Mouse (Mus musculus): ENCODE measurements at regions not wholly inside any gene's neighbourhood (a gene's known extent, or its start where the extent isn't known, plus 50 kb on each side); places are given as distances from the start of the nearest gene placed in this dataset.

DNA sequence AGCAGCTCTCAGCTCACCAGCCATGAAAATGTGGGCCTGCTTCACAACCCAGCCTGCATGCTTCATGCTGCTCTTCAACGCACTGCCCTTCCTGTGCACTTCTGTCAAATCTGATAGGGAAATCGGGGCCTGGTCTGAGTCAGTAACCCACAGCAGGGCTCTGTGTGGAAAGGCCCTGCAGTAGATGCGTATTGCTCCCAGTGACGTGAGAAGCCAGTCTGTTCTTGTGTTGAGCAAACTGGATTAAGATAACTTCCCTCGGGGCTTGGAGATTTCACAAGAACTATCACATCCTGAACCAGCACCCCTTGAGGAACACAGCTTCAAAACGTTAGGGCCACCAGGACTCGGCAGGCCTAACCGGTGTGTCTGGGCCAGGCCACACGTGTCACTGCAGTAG lies 106.5 kb upstream of the Klf14 start:
- no peak for DNase-seq (ENCODE audit: low spot score)

DNA sequence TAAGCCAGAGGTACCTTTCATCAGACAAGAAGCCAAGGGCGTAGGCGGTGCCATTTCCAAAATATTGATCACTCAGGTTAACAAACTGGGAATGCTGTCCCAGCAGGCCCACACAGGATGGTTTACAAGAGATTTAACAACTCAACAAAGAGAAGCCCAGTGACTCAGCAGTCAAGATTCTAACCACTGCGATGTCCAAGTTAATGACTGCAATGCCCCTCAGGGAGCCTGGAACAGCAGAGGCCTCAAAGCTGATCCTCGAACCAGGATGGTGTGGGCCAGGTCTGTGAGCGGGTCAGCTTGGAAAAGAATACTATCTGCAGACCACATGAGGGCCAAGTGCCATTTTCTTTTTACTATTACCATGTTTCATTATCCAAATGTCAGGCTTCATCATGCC lies 108.0 kb upstream of the Klf14 start:
- DNase-seq (ENCODE audit: low spot score), result no peak

- DNase-seq (ENCODE audit: low spot score), result no peak
Observed at GRCm38 (mm10) chr6:31067453-31067852, 108.6 kb upstream of the Klf14 start.

DNA sequence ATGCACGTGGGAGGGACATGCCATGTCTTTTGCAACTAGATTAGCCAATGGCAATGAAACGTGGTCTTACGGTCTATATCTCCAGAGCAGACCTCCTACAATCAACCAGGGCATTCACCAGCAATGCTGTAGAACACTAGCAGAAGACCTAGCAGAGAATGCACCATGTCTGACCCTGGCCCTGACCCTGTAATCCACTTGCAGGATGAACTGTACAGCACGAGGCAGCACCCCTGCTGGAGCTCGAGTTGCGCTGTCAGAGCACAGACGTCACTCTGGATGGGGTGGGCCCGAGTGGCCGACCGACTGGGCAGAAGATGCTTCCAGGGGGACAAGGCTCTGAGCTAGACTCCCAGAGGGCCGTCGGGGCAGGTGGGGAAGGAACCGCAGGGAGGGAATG lies 110.4 kb upstream of the Klf14 start:
- DNase-seq (ENCODE audit: low spot score), result no peak

- peak; percentile 27 for DNase-seq (ENCODE audit: low spot score)
Observed at GRCm38 (mm10) chr6:31070537-31070936, 111.7 kb upstream of the Klf14 start.

DNA sequence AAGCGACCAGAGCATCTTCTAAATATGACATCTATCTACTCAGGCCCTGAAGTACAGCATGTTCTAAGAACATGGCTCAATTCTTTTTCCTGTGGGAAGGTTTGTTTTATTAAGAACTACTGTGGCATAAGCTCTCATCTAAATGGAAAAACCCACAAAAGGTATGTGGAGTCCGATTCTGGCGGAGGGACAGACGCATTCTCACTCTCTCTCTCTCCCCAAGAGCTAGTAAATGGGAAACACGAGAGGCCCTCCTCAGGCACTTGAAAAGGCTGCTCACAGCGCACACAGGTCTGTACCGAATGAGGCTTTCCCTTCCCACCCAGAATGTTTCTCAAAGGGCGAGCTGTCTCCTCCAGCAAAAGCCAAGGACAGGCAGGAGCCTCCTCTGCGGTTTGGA lies 112.1 kb upstream of the Klf14 start:
- DNase-seq (ENCODE audit: low spot score), result no peak

- DNase-seq (ENCODE audit: low spot score), result no peak
Observed at GRCm38 (mm10) chr6:31072072-31072471, 113.2 kb upstream of the Klf14 start.

DNA sequence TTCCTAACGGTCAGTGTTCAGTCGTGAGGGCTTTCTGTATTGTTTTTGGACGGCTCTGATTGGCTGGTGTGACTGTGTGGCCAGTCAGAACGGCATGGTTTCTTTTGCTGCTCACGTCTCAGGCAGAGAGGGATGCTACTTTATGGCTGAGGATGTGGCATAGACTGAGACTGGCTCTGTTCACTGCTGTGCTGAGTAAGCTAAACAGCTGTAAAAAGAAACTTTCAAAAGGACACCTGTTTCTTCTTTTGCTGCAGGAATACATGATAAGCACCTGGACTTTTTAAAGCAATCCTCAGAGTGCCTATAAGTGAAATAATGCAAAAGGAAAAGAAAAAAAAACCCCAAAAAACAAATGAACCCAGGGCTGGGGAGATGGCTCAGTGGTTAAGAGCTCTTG lies 113.7 kb upstream of the Klf14 start:
- no peak for DNase-seq (ENCODE audit: low spot score)

- no peak for DNase-seq (ENCODE audit: low spot score)
Observed at GRCm38 (mm10) chr6:31073338-31073737, 114.5 kb upstream of the Klf14 start.

DNA sequence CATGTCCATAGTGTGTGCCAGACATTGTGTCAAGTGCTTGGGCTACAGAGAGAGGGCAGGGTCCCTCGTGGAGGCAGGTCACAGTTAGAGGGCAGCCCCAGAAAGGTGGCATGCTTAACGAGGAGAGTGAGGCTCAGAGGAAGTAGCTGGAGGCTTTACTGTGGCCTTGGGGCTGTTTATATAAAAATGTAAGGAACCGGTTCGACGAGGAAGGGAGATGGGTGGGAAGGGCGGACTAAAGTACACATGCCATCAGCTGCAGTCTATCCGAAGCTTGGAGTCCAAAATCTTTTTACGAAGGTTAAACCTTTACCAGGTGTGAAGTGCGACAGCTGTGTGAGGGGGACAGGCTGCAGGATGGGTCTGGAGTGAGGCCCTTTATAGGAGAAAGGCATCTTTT lies 115.5 kb upstream of the Klf14 start:
- DNase-seq (ENCODE audit: low spot score), result no peak

DNA sequence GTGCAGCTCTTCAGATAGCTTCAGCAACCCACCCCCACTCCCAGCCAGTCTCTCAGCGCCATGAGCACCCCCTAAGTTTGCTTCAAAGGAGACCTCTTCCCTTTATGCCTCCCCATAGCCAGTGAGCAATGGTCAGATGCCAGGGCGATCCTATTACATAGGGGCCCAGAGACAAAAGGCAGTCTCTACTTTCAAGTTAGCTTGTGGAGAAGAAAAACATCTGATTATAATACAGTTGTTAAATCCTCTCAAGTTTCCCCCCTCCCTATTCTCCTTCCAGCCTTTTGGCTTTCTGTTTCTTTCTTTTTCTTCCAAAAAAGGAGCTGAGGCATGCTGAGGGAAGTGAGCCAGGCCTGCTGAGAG lies 116.3 kb upstream of the Klf14 start:
- DNase-seq (ENCODE audit: low spot score), result no peak

DNA sequence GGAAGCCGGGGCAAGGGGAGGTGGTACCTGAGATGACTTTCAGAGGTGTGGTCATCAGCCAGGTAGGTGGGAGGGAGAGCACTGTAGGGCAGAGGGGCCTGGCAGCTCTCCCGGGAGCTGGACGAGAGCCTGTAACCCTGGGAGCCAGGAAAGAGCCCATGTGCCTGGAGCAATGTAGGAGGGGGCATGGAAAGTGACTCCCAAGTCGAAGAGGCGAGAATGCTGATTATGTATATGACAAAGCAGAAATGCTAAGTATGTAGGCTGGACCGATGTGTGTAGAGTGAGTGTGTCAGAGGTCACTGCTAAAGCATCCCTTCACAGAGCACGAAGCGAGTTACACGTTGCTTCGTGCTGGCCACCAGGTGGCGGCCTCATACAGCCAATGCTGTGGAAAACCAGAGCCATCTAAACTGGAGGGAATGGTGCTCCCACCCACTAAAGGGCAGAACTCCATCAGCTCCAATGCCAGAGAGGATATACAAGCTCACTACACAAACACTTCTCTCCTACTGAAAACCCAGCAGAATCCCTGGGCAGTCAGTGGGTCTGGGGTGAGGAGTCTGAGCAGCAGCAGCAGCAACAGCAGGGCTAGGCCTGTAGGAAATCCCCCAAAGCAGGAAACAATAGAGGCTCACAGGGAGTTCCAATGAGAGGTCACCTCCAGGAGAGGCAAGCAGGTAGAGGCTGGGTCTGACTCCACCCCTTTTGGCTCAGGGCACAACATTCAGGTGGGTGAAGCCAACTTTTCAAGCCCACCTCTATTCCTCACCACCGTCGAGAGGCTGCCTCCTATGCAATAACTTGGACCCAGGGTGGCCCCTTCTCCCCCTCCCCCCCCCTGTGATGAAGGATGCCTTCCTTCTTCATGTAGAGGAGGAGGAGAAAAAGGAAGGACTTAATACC lies 116.9 kb upstream of the Klf14 start:
- DNase-seq (ENCODE audit: low spot score), result peak; percentile 62

GRCm38 (mm10) chr6:31076478-31076834 lies 117.6 kb upstream of the Klf14 start:
- no peak for DNase-seq (ENCODE audit: low spot score)

DNA sequence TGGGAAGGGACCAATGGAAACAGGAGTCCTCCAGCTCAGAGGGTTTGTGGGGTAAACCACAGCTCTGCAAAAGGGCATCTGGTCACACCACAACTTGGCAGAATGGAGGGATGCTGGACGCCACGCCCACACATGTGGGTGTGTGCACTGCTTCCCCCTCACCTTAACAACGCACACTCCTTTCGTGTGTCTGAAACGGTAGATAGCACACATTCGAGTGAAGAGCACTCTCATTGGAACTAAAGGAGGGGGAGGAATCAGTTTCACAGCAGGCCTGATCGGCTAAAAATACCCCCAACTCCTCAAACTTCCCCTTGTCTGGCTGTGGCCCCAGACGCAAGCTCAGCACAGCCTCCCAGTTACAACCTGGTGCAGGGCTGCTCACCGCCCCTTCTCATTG lies 118.3 kb upstream of the Klf14 start:
- DNase-seq (ENCODE audit: low spot score), result no peak

GRCm38 (mm10) chr6:31077779-31078178 lies 118.9 kb upstream of the Klf14 start:
- no peak for DNase-seq (ENCODE audit: low spot score)

GRCm38 (mm10) chr6:31078413-31078812 lies 119.5 kb upstream of the Klf14 start:
- DNase-seq (ENCODE audit: low spot score), result no peak

DNA sequence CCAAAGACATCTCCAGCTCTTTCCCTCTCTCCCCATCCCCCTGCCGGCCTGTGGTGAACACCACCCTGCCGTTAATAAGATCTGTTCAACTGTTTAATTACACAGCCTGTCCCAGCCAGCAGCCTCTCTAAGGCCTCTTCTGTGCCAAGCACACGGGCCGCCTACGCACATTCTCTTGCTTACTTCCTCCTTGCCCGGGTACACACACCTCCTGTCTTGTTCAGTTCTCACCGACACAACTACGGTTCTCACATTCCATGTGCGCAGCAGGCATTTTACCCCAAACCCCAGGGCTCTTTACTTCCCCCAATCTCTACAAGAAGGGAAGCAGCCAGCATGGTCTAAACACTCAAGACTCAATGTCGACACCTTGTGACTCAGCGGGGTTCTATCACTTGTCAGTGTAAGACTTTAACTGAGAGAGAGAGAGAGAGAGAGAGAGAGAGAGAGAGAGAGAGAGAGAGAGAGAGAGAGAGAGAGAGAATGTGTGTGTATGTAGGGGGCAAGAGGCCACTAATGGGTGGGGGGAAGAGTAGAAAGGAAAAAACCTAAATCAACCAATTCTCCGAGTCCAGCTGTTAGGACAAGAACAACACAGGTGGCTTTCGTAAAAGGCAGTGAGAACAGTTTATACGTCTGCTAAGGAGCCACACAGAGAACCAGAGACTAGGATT lies 120.8 kb upstream of the Klf14 start:
- peak; percentile 27 for DNase-seq (ENCODE audit: low spot score)

DNA sequence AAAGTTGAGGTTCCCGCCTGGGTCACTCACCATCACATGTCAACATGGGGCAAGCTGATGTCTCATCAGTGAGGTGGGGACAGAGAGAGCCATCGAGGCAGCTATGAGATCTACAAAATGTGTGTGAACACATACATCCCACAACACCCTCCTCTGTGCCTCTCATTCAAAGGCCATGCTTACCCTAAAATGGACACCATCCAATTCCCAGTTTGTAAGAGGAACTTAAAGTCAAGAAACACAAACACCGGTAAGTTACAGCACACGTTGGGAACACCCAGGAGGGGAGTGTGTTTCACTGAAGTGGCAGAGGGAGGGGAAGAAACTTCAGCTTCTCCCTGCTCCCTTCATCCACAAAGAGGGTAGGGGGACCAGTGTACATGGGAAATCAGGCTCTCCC lies 121.4 kb upstream of the Klf14 start:
- DNase-seq (ENCODE audit: low spot score), result no peak

DNA sequence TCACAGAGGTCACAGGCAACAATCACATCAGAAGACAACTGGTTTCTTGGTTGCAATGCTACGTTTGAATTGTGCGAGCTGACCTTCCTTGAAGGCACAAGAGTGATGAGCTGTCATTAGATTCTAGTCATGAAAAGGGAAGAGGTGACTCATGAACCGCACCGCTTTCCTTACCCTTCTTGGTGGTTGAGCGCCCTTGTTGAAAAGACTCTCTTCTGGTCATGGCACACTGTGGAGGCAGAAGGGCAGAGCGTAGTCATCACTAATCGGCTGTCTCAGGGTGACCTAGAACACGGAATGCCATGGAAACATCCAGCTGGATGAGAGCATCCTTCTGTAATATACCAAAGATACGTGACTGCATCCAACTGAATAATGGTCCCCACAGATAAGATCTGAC lies 121.8 kb upstream of the Klf14 start:
- DNase-seq (ENCODE audit: low spot score), result no peak

DNA sequence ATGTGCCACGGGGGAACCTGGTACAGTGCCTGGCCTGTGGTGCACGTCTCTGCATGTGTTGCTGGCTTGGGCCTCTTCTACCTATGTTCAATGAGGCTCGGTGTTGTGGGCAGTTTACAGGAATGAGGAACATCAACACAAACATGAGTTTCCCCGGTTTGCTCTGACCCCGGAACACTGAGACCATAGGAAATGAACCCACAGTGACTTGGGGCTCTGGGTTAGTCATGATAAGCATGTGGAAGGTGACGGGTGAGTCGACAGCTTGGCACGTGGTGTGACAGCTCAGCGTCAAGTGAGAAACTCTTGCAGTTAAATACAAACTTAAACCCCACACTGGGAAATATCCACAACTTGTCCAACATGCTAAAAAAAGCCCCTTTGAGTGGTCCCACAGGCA lies 122.4 kb upstream of the Klf14 start:
- DNase-seq (ENCODE audit: low spot score), result no peak

- DNase-seq (ENCODE audit: low spot score), result no peak
Observed at GRCm38 (mm10) chr6:31081988-31082387, 123.1 kb upstream of the Klf14 start.

DNA sequence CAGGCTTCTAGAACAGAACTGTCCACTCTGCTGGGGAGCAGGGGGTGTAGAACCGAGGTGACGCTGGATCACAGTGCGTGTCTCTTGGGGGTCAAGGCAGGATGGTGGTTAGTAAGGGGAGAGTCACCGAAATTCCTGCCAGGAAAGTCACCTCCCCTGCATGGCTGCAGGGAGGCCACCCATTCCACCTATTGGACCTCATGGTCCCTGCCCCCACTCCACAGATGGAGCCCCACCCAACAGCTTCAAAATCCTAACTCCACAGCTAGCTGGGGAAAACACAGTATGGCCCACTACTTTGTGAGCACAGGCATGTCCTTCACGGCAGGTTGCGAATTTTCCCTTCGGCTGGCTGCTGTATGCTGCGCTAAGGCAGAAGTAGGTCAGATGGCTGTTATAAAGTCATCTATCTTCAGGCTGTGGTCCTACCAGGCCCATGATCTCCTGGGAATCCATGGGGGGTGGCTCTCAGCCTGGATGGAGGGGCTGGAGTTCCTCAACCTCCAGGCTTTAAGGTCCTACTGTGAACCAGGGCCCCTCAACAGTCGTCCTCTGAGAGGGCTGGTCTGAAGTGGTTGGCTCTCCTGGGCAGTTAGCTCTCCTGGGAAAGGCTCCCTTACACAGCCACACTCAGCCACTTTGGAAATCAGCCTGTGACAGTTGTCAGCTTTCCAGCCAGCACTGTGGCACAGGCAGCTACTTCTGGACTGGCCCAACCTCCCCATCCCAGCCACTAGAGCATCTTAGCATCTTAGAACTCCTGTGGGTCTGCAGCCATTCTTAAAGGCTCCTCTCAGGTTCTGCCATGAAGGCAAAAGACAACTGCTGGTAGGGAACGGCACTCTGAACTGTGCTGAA lies 124.0 kb upstream of the Klf14 start:
- no peak for DNase-seq (ENCODE audit: low spot score)

DNA sequence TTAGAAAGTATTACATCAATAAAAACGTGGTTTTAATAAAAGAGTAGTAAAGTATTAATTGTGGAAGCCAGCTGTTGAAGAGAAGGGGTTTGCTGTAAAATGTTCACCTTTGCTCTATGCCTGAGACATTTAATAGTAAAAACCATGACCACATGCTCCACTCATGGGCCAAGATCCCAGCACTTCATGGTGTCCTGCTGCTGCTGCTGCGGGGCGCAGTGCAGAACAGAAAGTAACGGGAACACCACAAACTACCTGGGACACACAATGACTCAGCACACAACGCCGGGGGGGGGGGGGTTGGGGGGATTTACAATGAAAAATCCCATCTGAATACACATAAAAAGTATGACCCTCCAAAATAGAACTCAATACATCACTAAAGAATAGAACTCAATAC lies 124.8 kb upstream of the Klf14 start:
- no peak for DNase-seq (ENCODE audit: low spot score)
